Mouse (Mus musculus) hindbrain, embryonic 14.5 days (tissue): ENCODE measurements at regions not wholly inside any gene's neighbourhood (a gene's known extent, or its start where the extent isn't known, plus 50 kb on each side); places are given as distances from the start of the nearest gene placed in this dataset.

Experiments
- ATAC-seq: fragments of 200-750 bp; cut with Nextera tagmentation; 2 replicates; pipeline ENCODE4 v1.8.0; 2017; ENCODE audit warnings: moderate number of reproducible peaks, mild to moderate bottlenecking, moderate TSS enrichment, moderate library complexity; ENCODE audit not compliant: low FRiP score
- DNase-seq: peaks from one replicate; pipeline ENCODE4 v3.0.0-alpha.2; 2015; ENCODE audit warnings: low spot score
- H3K27ac ChIP-seq: fragments of 300-500 bp; sonication (generic); 2 replicates; pipeline ENCODE4 v1.5.1; 2014; ENCODE audit warnings: mild to moderate bottlenecking, moderate library complexity
- H3K27me3 ChIP-seq: fragments of 300-500 bp; sonication (generic); 2 replicates; pipeline ENCODE4 v1.6.1; 2014; ENCODE audit warnings: mild to moderate bottlenecking, low read length, mixed read lengths; ENCODE audit not compliant: control insufficient read depth, insufficient read depth
- H3K36me3 ChIP-seq: fragments of 300-500 bp; sonication (generic); replicated peaks from 2 replicates; pipeline ENCODE4 v1.6.1; 2014; ENCODE audit not compliant: control insufficient read depth, insufficient read depth
- H3K4me1 ChIP-seq: fragments of 300-500 bp; sonication (generic); replicated peaks from 2 replicates; pipeline ENCODE4 v1.6.1; 2014; ENCODE audit warnings: antibody characterized with exemption, low read length, mixed read lengths; ENCODE audit not compliant: control insufficient read depth, insufficient read depth
- H3K4me2 ChIP-seq: fragments of 300-500 bp; sonication (generic); replicated peaks from 2 replicates; pipeline ENCODE4 v1.6.1; 2014; ENCODE audit warnings: mild to moderate bottlenecking, moderate library complexity
- H3K4me3 ChIP-seq: fragments of 300-500 bp; sonication (generic); replicated peaks from 2 replicates; pipeline ENCODE4 v1.5.1; 2014; ENCODE audit warnings: mild to moderate bottlenecking, low read length
- H3K9ac ChIP-seq: fragments of 300-500 bp; sonication (generic); 2 replicates; pipeline ENCODE4 v1.6.1; 2014
- H3K9me3 ChIP-seq: fragments of 300-500 bp; sonication (generic); 2 replicates; pipeline ENCODE4 v1.6.1; 2016; ENCODE audit warnings: low read length; ENCODE audit not compliant: control insufficient read depth
- WGBS: fragments of 180-500 bp; shearing (Covaris S2); extraction: QIAGEN DNeasy Blood & Tissue Kit; methylation state at CpG from one replicate; pipeline ENCODE4 v1.1.7; 2014; 5-methylcytosine and 5-hydroxymethylcytosine counted together

GRCm38 (mm10) chr8:50387189-50387588 is 1543.4 kb upstream of the Tenm3 start:
- 29% methylated on average over 7 of the region's 7 CpGs for WGBS
- no peaks in the 10 kb centered on the region for H3K4me1 ChIP-seq
- no peaks in the 10 kb centered on the region for H3K9me3 ChIP-seq
- no peak overlapping the region for H3K27ac ChIP-seq
- ATAC-seq (no peak), DNase-seq (no peak)
- H3K27me3 ChIP-seq = no peaks in the 10 kb centered on the region
- no peaks in the 10 kb centered on the region for H3K36me3 ChIP-seq
- no peak overlapping the region for H3K9ac ChIP-seq
- no peak overlapping the region for H3K4me2 ChIP-seq
- no peak overlapping the region for H3K4me3 ChIP-seq

- H3K27me3 ChIP-seq = no peaks in the 10 kb centered on the region
- H3K9me3 ChIP-seq = no peaks in the 10 kb centered on the region
- no peak overlapping the region for H3K9ac ChIP-seq
- peaks cover 7% of the 10 kb centered on the region; the same call in 1 of the 2 replicates for H3K4me1 ChIP-seq
- no peak overlapping the region for H3K4me3 ChIP-seq
- DNase-seq (no peak), ATAC-seq (no peak)
- WGBS = 94% methylated on average over 2 of the region's 2 CpGs
- no peak overlapping the region for H3K27ac ChIP-seq
- H3K4me2 ChIP-seq = no peak overlapping the region
- no peaks in the 10 kb centered on the region for H3K36me3 ChIP-seq
Observed at GRCm38 (mm10) chr8:50383697-50384096, 1539.9 kb upstream of the Tenm3 start.

- peak; percentile 48 for DNase-seq
- Histone ChIP-seq H3K36me3 (no peaks in the 10 kb centered on the region), H3K9ac (no peak overlapping the region), H3K9me3 (no peaks in the 10 kb centered on the region), H3K27me3 (no peaks in the 10 kb centered on the region), H3K4me1 (peaks cover 7% of the 10 kb centered on the region; the same call in 1 of the 2 replicates), H3K27ac (no peak overlapping the region), H3K4me3 (no peak overlapping the region), H3K4me2 (no peak overlapping the region)
- 49% methylated on average over 4 of the region's 4 CpGs for WGBS
- ATAC-seq = no peak
Observed at GRCm38 (mm10) chr8:50379745-50380144, 1536.0 kb upstream of the Tenm3 start.

GRCm38 (mm10) chr8:50373790-50374189 is 1530.0 kb upstream of the Tenm3 start:
- DNase-seq (no peak), ATAC-seq (no peak)
- no peaks in the 10 kb centered on the region for H3K9me3 ChIP-seq
- no peaks in the 10 kb centered on the region for H3K4me1 ChIP-seq
- 64% methylated on average over 2 of the region's 2 CpGs for WGBS
- no peak overlapping the region for H3K27ac ChIP-seq
- no peak overlapping the region for H3K9ac ChIP-seq
- no peak overlapping the region for H3K4me2 ChIP-seq
- H3K4me3 ChIP-seq = no peak overlapping the region
- no peaks in the 10 kb centered on the region for H3K36me3 ChIP-seq
- H3K27me3 ChIP-seq = no peaks in the 10 kb centered on the region

GRCm38 (mm10) chr8:50326485-50326884 is 1482.7 kb upstream of the Tenm3 start:
- Histone ChIP-seq H3K4me3 (no peak overlapping the region), H3K36me3 (no peaks in the 10 kb centered on the region), H3K9ac (no peak overlapping the region), H3K9me3 (no peaks in the 10 kb centered on the region), H3K4me2 (no peak overlapping the region), H3K4me1 (peaks cover 3% of the 10 kb centered on the region; the same call in 1 of the 2 replicates), H3K27ac (no peak overlapping the region), H3K27me3 (no peaks in the 10 kb centered on the region)
- no peak for ATAC-seq
- 38% methylated on average over 3 of the region's 3 CpGs for WGBS
- peak; percentile 53 for DNase-seq

GRCm38 (mm10) chr8:50321356-50321963 is 1477.7 kb upstream of the Tenm3 start:
- Histone ChIP-seq H3K27me3 (no peaks in the 10 kb centered on the region), H3K4me2 (peak overlapping the region; percentile 42), H3K27ac (peak overlapping the region; percentile 43; the same call in 1 of the 2 replicates), H3K36me3 (no peaks in the 10 kb centered on the region), H3K9ac (peak overlapping the region; percentile 31; the same call in 1 of the 2 replicates), H3K4me1 (peaks cover 7% of the 10 kb centered on the region; the same call in 1 of the 2 replicates), H3K4me3 (no peak overlapping the region), H3K9me3 (no peaks in the 10 kb centered on the region)
- ATAC-seq (peak; percentile 51; the same call in 1 of the 2 replicates), DNase-seq (peak; percentile 37)
- 19% methylated on average over 7 of the region's 7 CpGs for WGBS

GRCm38 (mm10) chr8:50316641-50317040 is 1472.9 kb upstream of the Tenm3 start:
- Histone ChIP-seq H3K27ac (no peak overlapping the region), H3K4me1 (peaks cover 5% of the 10 kb centered on the region; the same call in 1 of the 2 replicates), H3K4me2 (no peak overlapping the region), H3K27me3 (no peaks in the 10 kb centered on the region), H3K9ac (no peak overlapping the region), H3K9me3 (no peaks in the 10 kb centered on the region), H3K4me3 (no peak overlapping the region), H3K36me3 (no peaks in the 10 kb centered on the region)
- 41% methylated on average over 1 of the region's 1 CpGs for WGBS
- ATAC-seq = no peak
- peak; percentile 47 for DNase-seq

- Histone ChIP-seq H3K9ac (no peak overlapping the region), H3K4me1 (no peaks in the 10 kb centered on the region), H3K27me3 (no peaks in the 10 kb centered on the region), H3K27ac (no peak overlapping the region), H3K36me3 (no peaks in the 10 kb centered on the region), H3K9me3 (no peaks in the 10 kb centered on the region), H3K4me3 (no peak overlapping the region), H3K4me2 (no peak overlapping the region)
- DNase-seq (no peak), ATAC-seq (no peak)
- 67% methylated on average over 3 of the region's 3 CpGs for WGBS
Observed at GRCm38 (mm10) chr8:50310308-50310707, 1466.6 kb upstream of the Tenm3 start.

- H3K4me3 ChIP-seq = no peak overlapping the region
- H3K4me1 ChIP-seq = no peaks in the 10 kb centered on the region
- no peaks in the 10 kb centered on the region for H3K36me3 ChIP-seq
- 71% methylated on average over 6 of the region's 6 CpGs for WGBS
- no peak overlapping the region for H3K27ac ChIP-seq
- ATAC-seq (no peak), DNase-seq (no peak)
- H3K4me2 ChIP-seq = no peak overlapping the region; the same call in 1 of the 2 replicates
- H3K9me3 ChIP-seq = no peaks in the 10 kb centered on the region
- H3K9ac ChIP-seq = no peak overlapping the region
- no peaks in the 10 kb centered on the region for H3K27me3 ChIP-seq
Observed at GRCm38 (mm10) chr8:50300316-50300715, 1456.6 kb upstream of the Tenm3 start.

- peak; percentile 73 for ATAC-seq
- H3K27ac ChIP-seq = no peak overlapping the region
- H3K4me1 ChIP-seq = no peaks in the 10 kb centered on the region
- no peak overlapping the region for H3K4me3 ChIP-seq
- H3K4me2 ChIP-seq = no peak overlapping the region
- 2% methylated on average over 4 of the region's 4 CpGs for WGBS
- H3K36me3 ChIP-seq = no peaks in the 10 kb centered on the region
- H3K27me3 ChIP-seq = no peaks in the 10 kb centered on the region
- H3K9ac ChIP-seq = no peak overlapping the region
- no peaks in the 10 kb centered on the region for H3K9me3 ChIP-seq
- peak; percentile 99 for DNase-seq
Observed at GRCm38 (mm10) chr8:50293501-50293900, 1449.8 kb upstream of the Tenm3 start.
